Mouse (Mus musculus) G1E (cell line): Measurements from ENCODE around the gene Mymk. TPM values are rescaled to one million over a fixed set of nuclear protein-coding genes. Genes with fewer than 3 reads are reported as not detected.

ENCODE experiments used
- ATAC-seq: 2 replicates; pipeline ENCODE4 v1.8.0; 2016; ENCODE audit warnings: mild to moderate bottlenecking; ENCODE audit not compliant: insufficient number of reproducible peaks, poor library complexity, low FRiP score, severe bottlenecking; ENCODE audit errors: extremely low read depth
- DNase-seq: peaks from one replicate; pipeline ENCODE4 v3.0.0; 2012; ENCODE audit warnings: low spot score
- H3K27me3 ChIP-seq: 2 replicates; pipeline ENCODE4 v1.6.1; 2012; ENCODE audit warnings: mild to moderate bottlenecking, low read length, inconsistent platforms; ENCODE audit not compliant: insufficient read depth
- H3K36me3 ChIP-seq: replicated peaks from 2 replicates; pipeline ENCODE3; 2012; ENCODE audit warnings: mild to moderate bottlenecking, inconsistent platforms
- H3K4me1 ChIP-seq: 2 replicates; pipeline ENCODE4 v1.6.1; 2012; ENCODE audit warnings: low read depth, low read length, inconsistent platforms, mixed read lengths; ENCODE audit not compliant: insufficient read depth
- H3K4me3 ChIP-seq: 2 replicates; pipeline ENCODE4 v1.5.1; 2012; ENCODE audit warnings: low read depth, mild to moderate bottlenecking, inconsistent platforms, low read length, moderate library complexity, mixed read lengths
- H3K9me3 ChIP-seq: replicated peaks from 2 replicates; pipeline ENCODE4 v1.6.1; 2012; ENCODE audit warnings: inconsistent platforms
- CTCF ChIP-seq: IDR thresholded peaks from 2 replicates; pipeline ENCODE4 v1.5.1; 2012; ENCODE audit warnings: low read depth, low read length, inconsistent platforms, mixed read lengths
- GATA1 ChIP-seq: IDR thresholded peaks from 2 replicates; pipeline ENCODE4 v1.6.1; 2012; ENCODE audit warnings: borderline replicate concordance, low read length, inconsistent platforms, mixed read lengths
- GATA2 ChIP-seq: IDR thresholded peaks from 2 replicates; pipeline ENCODE4 v1.6.1; 2012; ENCODE audit warnings: low read depth, low read length, inconsistent platforms, borderline replicate concordance
- POLR2AphosphoS5 ChIP-seq: IDR thresholded peaks from 2 replicates; pipeline ENCODE4 v1.6.1; 2012; ENCODE audit warnings: low read depth, low read length, inconsistent platforms; ENCODE audit not compliant: insufficient replicate concordance
- TAL1 ChIP-seq: conservative IDR thresholded peaks from 2 replicates; pipeline ENCODE4 v1.6.1; 2012; ENCODE audit warnings: low read depth, low read length, inconsistent platforms, mixed read lengths
- polyA plus RNA-seq: library from polyadenylated mRNA; stranded (reverse); fragments of >175 nt; gene quantifications from 2 replicates; pipeline ENCODE4 v1.2.3, GENCODE M21; 2012
- total RNA-seq, 2 experiments: library from RNA; stranded (forward) in 1 of 2; stranded (reverse) in 1 of 2; fragments of 200-1000 nt in 1 of 2; fragments of >200 nt in 1 of 2; fragmentation: Nextera tagmentation in 1 of 2; gene quantifications; 2 replicates each; pipeline ENCODE4 v1.2.3; 2014 to 2017

The Mymk gene
- total and polyA plus RNA-seq, 3 experiments: 0.27 TPM; not detected in 2

DNA sequence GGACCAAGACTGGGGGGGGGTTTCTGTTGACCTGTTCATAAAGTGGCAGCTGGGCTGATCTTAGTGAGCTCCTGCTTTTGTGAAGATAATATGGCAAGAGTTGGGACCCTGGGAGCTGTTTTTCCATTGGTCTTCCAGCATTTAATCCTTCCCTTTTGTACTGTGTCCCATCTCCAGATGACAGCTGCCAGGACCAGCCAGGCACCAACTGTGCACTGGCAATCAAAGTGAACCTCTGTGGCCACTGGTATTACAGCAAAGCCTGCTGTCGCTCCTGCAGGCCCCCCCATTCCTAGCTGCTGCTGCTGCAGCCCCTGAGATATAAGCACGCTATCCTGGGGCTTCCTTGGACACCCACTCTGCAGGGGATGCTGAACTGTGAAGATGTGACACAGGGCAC is 36.2 kb upstream of the Mymk start:
- no peaks in the 10 kb centered on the region for H3K9me3 ChIP-seq
- TF ChIP-seq POLR2AphosphoS5: no peak
- no peak for ATAC-seq
- no peak overlapping the region for H3K4me3 ChIP-seq
- no peaks in the 10 kb centered on the region for H3K36me3 ChIP-seq
- H3K27me3 ChIP-seq: peaks cover 6% of the 10 kb centered on the region; the same call in 1 of the 2 replicates
- no peak for DNase-seq
- H3K4me1 ChIP-seq: no peaks in the 10 kb centered on the region

DNA sequence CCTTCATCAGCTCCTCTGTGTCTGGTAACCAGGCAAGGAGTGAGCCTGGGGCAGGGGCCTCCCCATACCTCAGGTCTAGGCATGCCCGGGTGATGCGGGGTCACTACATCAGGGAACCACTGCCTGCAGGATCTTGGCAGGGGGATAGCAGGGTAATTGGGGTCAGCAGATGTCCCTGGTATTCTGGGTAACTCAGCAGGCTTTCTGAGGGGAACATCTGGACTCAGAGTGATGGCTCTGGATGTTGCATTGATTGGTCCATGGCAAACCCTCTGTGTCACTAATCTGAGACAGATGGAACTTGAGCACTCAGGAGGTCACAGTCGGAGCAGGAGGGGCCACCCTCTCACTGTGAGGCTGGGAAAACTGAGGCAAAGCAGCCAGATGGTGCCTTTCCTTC is 34.8 kb upstream of the Mymk start:
- no peak for DNase-seq
- no peaks in the 10 kb centered on the region for H3K9me3 ChIP-seq
- H3K4me3 ChIP-seq: no peak overlapping the region
- no peak for ATAC-seq
- peaks cover 12% of the 10 kb centered on the region; the same call in 1 of the 2 replicates for H3K27me3 ChIP-seq
- TF ChIP-seq TAL1 (no peak), GATA1 (no peak), POLR2AphosphoS5 (no peak), CTCF (no peak), GATA2 (no peak)
- no peaks in the 10 kb centered on the region for H3K36me3 ChIP-seq
- H3K4me1 ChIP-seq: no peaks in the 10 kb centered on the region

DNA sequence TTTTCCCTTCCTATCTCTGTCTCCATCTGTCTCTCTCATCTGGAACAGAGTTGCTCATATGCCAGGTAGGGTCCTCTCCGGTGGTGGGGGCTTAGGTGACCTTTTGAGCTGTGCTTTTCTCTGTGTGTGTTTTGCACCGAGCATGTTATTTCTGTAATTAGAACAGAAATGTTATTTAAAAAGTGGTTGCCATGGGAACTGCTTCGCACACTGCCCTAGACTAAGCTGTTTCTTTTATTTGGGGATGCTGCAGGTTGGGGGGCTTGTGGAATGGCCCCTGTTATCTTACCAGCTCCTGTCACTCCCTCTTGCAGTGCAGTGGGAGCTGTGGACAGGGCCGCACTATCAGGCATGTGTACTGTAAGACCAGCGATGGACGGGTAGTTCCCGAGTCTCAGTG is 31.6 kb upstream of the Mymk start:
- H3K9me3 ChIP-seq: no peaks in the 10 kb centered on the region
- H3K4me1 ChIP-seq: no peaks in the 10 kb centered on the region
- no peak for ATAC-seq
- TF ChIP-seq GATA2 (no peak), POLR2AphosphoS5 (no peak), CTCF (no peak), GATA1 (no peak), TAL1 (no peak)
- H3K36me3 ChIP-seq: no peaks in the 10 kb centered on the region
- no peak for DNase-seq
- no peak overlapping the region for H3K4me3 ChIP-seq
- H3K27me3 ChIP-seq: peaks cover 13% of the 10 kb centered on the region; the same call in 1 of the 2 replicates

DNA sequence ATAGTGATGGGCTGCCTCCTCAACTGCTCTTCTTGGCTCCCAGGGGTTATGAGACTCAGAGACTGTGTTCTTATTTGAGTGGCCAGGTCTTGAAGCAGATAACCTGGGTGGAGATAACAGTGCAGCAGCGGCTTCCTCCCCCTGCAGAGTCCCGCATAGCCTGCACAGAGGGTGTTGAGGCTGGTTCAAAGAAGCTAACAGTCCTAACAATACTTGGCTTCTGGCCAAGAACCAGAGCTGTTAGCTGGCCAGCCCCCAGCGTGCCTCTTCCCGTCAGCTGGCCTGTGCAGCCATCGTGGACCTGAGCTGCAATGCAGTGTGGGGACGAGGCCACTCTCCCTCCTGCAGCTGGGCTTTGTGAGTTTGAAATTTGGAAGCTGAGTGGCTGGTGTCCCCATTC is 25.8 kb upstream of the Mymk start:
- TF ChIP-seq CTCF (no peak), TAL1 (no peak), GATA2 (no peak)
- no peak for DNase-seq
- Histone ChIP-seq H3K27me3 (peaks cover 6% of the 10 kb centered on the region), H3K4me3 (no peak overlapping the region), H3K36me3 (no peaks in the 10 kb centered on the region), H3K9me3 (no peaks in the 10 kb centered on the region), H3K4me1 (no peaks in the 10 kb centered on the region)
- no peak for ATAC-seq

DNA sequence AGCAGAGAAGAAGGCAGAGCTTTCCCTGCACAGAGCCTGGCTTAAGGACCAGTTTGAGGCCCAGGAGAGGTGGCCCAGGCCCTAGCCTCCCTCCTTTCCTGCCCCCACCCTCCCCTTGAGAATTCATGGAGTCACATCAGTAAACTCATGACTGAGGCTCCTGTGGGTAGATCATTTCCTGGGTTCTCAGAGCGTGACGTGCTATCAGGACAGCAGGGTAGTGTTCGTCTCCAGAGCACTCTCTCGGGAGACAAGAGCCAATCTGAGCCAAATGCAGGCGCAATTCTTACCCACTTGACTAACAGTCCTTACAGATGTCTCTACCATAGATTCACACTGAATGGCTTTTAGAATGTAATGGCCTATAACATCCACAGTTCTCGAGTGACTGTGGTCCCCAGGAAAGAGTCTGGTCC is 25.3 kb upstream of the Mymk start:
- ATAC-seq (no peak), DNase-seq (no peak)
- Histone ChIP-seq H3K36me3 (no peaks in the 10 kb centered on the region), H3K4me1 (no peaks in the 10 kb centered on the region), H3K27me3 (peaks cover 3% of the 10 kb centered on the region), H3K4me3 (no peak overlapping the region), H3K9me3 (no peaks in the 10 kb centered on the region)
- TF ChIP-seq POLR2AphosphoS5 (no peak), CTCF (no peak), GATA2 (no peak), GATA1 (no peak), TAL1 (no peak)

DNA sequence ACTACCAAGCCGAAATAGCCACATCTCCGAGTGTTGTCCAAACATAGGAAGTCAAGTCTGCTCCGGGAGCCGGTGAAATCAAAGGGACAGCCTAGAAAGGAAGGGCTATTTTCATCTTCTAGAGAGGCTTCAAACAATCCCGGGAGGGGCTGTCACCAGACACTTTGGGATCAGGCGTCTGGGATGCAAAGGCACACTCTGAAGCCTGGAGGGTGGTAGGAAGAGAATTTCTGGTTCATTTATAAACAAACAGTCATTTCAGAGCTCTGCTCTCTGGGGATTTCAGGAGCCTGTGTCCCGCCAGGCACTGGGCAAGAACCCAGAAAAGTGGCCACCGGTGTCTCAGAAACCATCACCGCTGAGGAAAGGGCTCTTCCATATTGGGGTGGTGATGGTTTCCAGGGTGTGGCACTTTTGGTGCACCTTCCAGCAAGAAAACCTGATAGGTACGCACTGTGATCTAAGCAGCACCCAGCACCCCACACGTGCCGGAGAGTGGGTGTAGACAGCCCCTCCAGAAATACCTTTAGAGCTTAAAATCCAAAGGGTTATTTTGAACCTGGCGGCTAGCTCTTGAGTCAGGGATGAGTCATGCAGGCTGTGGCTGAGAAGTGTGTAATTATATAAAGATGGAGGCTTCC is 24.5 kb upstream of the Mymk start:
- no peak for TF ChIP-seq TAL1
- no peak for TF ChIP-seq CTCF
- no peak for TF ChIP-seq GATA2
- TF ChIP-seq POLR2AphosphoS5: no peak
- no peak for TF ChIP-seq GATA1
- no peak overlapping the region for H3K4me3 ChIP-seq

DNA sequence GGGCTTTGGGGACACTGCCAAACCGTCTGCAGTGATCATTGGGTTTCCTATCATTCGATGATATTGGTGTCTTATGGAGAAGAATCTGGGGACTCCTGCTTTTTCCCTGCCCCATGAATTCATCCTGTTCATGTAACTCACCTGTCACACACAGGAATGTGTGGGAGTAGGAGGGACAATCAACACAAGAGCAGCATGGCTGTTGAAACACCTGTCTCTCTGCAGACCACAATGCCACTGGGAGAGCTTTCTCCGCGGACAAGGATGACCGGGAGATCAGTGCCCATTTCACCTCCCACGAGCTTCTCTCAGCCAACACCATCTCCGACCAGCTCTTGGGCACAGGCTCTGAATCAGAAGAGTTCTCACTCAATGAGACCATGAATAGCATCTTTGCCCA is 23.2 kb upstream of the Mymk start:
- H3K4me1 ChIP-seq: no peaks in the 10 kb centered on the region
- no peak for ATAC-seq

More for the DNA sequence above, 24.5 kb upstream of the Mymk start:
- ATAC-seq: no peak
- H3K9me3 ChIP-seq: no peaks in the 10 kb centered on the region
- H3K4me1 ChIP-seq: no peaks in the 10 kb centered on the region
- H3K36me3 ChIP-seq: no peaks in the 10 kb centered on the region
- H3K27me3 ChIP-seq: peaks cover 3% of the 10 kb centered on the region
- DNase-seq: no peak

More for the DNA sequence above, 23.2 kb upstream of the Mymk start:
- Histone ChIP-seq H3K27me3 (peaks cover 3% of the 10 kb centered on the region), H3K4me3 (no peak overlapping the region), H3K9me3 (no peaks in the 10 kb centered on the region), H3K36me3 (no peaks in the 10 kb centered on the region)
- DNase-seq: no peak
- TF ChIP-seq POLR2AphosphoS5: no peak
